Mouse (Mus musculus): ENCODE measurements around the gene 2410131K14Rik.

Gene 2410131K14Rik

GRCm38 (mm10) chr5:118244606-118245443, at the start of gene 2410131K14Rik, which contains the start of gene Rnft2:
2410131K14Rik (plus strand) TSS chr5:118245227.
Rnft2 (minus strand) TSS chr5:118245116.
- DNase-seq (ENCODE audit: low read depth), result peak; percentile 98

- DNase-seq (ENCODE audit: low read depth), result no peak
Measured at GRCm38 (mm10) chr5:118197421-118197820, 47.6 kb upstream of the 2410131K14Rik start.

- no peak for DNase-seq (ENCODE audit: low read depth)
Measured at GRCm38 (mm10) chr5:118199670-118200069, 45.4 kb upstream of the 2410131K14Rik start.

- no peak for DNase-seq (ENCODE audit: low read depth)
Measured at GRCm38 (mm10) chr5:118204675-118205440, 40.2 kb upstream of the 2410131K14Rik start.

GRCm38 (mm10) chr5:118205852-118206251, 39.2 kb upstream of the 2410131K14Rik start:
- no peak for DNase-seq (ENCODE audit: low read depth)

GRCm38 (mm10) chr5:118214012-118214411, 31.0 kb upstream of the 2410131K14Rik start:
- peak; percentile 2 for DNase-seq (ENCODE audit: low read depth)

- DNase-seq (ENCODE audit: low read depth), result peak; percentile 24
Measured at GRCm38 (mm10) chr5:118214418-118215154, 30.4 kb upstream of the 2410131K14Rik start.

- DNase-seq (ENCODE audit: low read depth), result no peak
Measured at GRCm38 (mm10) chr5:118217410-118217809, 27.6 kb upstream of the 2410131K14Rik start.

GRCm38 (mm10) chr5:118223142-118223757, 21.8 kb upstream of the 2410131K14Rik start:
- no peak for DNase-seq (ENCODE audit: low read depth)

- DNase-seq (ENCODE audit: low read depth), result no peak
Measured at GRCm38 (mm10) chr5:118230071-118230611, 14.9 kb upstream of the 2410131K14Rik start.

GRCm38 (mm10) chr5:118236891-118237290, 8.1 kb upstream of the 2410131K14Rik start:
- no peak for DNase-seq (ENCODE audit: low read depth)

GRCm38 (mm10) chr5:118239671-118240070, 5.4 kb upstream of the 2410131K14Rik start:
- DNase-seq (ENCODE audit: low read depth), result no peak

- DNase-seq (ENCODE audit: low read depth), result no peak
Measured at GRCm38 (mm10) chr5:118245606-118246308, 730 bp downstream of the 2410131K14Rik start.

- DNase-seq (ENCODE audit: low read depth), result no peak
Measured at GRCm38 (mm10) chr5:118247378-118247777, 2.4 kb downstream of the 2410131K14Rik start.

- no peak for DNase-seq (ENCODE audit: low read depth)
Measured at GRCm38 (mm10) chr5:118250987-118251386, 6.0 kb downstream of the 2410131K14Rik start.

GRCm38 (mm10) chr5:118253551-118253950, 8.5 kb downstream of the 2410131K14Rik start:
- no peak for DNase-seq (ENCODE audit: low read depth)

GRCm38 (mm10) chr5:118256981-118257380, 12.0 kb downstream of the 2410131K14Rik start:
- DNase-seq (ENCODE audit: low read depth), result no peak

- no peak for DNase-seq (ENCODE audit: low read depth)
Measured at GRCm38 (mm10) chr5:118259152-118259551, 14.1 kb downstream of the 2410131K14Rik start.

- no peak for DNase-seq (ENCODE audit: low read depth)
Measured at GRCm38 (mm10) chr5:118259636-118260035, 14.6 kb downstream of the 2410131K14Rik start.

- no peak for DNase-seq (ENCODE audit: low read depth)
Measured at GRCm38 (mm10) chr5:118260055-118260454, 15.0 kb downstream of the 2410131K14Rik start.

GRCm38 (mm10) chr5:118260642-118261041, 15.6 kb downstream of the 2410131K14Rik start:
- no peak for DNase-seq (ENCODE audit: low read depth)

All from induced T-regulatory cell, adult 2 months (primary cell).